Mouse (Mus musculus) C2C12 (cell line): ENCODE measurements at regions not wholly inside any gene's neighbourhood (a gene's known extent, or its start where the extent isn't known, plus 50 kb on each side); places are given as distances from the start of the nearest gene placed in this dataset.

Source experiments
- CTCF ChIP-seq: IDR thresholded peaks from one replicate; pipeline ENCODE4 v1.5.1; 2011; ENCODE audit not compliant: control insufficient read depth, insufficient read depth, insufficient read length
- MAX ChIP-seq: IDR thresholded peaks from one replicate; pipeline ENCODE4 v1.6.1; 2011; ENCODE audit warnings: mild to moderate bottlenecking, control low read depth
- MYOD1 ChIP-seq: IDR thresholded peaks from one replicate; pipeline ENCODE4 v1.6.1; 2011; ENCODE audit warnings: low read depth; ENCODE audit not compliant: control insufficient read depth, insufficient read length
- MYOG ChIP-seq: IDR thresholded peaks from one replicate; pipeline ENCODE4 v1.6.1; 2011; ENCODE audit not compliant: control insufficient read depth, insufficient read length; ENCODE audit errors: extremely low read depth
- USF1 ChIP-seq: IDR thresholded peaks from one replicate; pipeline ENCODE4 v1.6.1; 2011; ENCODE audit warnings: low read depth, mild to moderate bottlenecking, control low read depth, moderate library complexity

DNA sequence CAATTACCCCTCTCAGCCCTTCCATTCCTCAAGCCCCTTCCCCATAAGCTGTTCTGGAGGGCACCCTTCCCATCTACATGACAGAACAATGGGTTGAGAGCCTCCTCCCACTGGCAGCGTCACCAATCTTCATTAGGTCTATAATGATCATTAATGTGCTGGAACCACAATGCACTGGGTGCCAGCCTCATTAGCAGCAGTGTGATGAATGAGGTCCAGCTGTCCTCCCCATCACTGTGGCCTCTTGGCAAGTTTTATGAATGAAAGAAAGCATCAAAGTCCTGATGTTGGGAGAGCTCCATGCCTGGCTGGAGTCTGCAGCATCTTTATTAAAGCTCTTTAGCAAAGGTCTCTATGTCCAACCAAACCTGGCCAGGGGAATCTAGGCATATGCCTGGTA is 176.5 kb downstream of the Lpin1 start:
- TF ChIP-seq USF1 (no peak), MYOD1 (no peak), CTCF (no peak), MAX (no peak), MYOG (no peak)
